29 mouse cellular contexts compared by ENCODE assay signal in genomic region chr4:118997127-118997542, GRCm38 (mm10). TPM values are rescaled to one million over a fixed set of nuclear protein-coding genes. Genes with fewer than 3 reads are reported as not detected.
DNase-seq lines count a peak whose midpoint lies in the region; TF ChIP-seq lines count a peak whose summit lies in the region.
"Had no signal": no experiment of that assay in that cellular context is flagged by ENCODE, and none has a peak within 500 bp of the region (broad histone marks: within the 10 kb centered on the region; RNA-seq: fewer than 3 reads in every experiment).

No protein-coding gene starts in this region.

- no peak overlapping the region for H3K27ac ChIP-seq in testis, adult 2 months (ENCODE audit: control insufficient read depth, insufficient read depth, low read depth, low read length)
- H3K27ac ChIP-seq in CH12.LX (ENCODE audit: insufficient read depth, low read depth) = no peak overlapping the region
- H3K27ac ChIP-seq: embryonic facial prominence, embryonic 13.5 days; embryonic facial prominence, embryonic 15.5 days; forebrain, embryonic 10.5 days; forebrain, embryonic 12.5 days had no signal

- peak overlapping the region; percentile 78 for H3K4me3 ChIP-seq in testis, adult 2 months (ENCODE audit: control insufficient read depth, low read depth, low read length)
- peak overlapping the region; percentile 51 to 70 (median 52) for H3K4me3 ChIP-seq in CH12.LX (replicated peaks in 1 of 3; ENCODE audit: low read depth in 2 of 3, low read length in 2 of 3, poor library complexity in 1 of 3)
- H3K4me3 ChIP-seq: embryonic facial prominence, embryonic 13.5 days; embryonic facial prominence, embryonic 15.5 days; erythroblast, embryonic 14.5 days; forebrain, embryonic 10.5 days; forebrain, embryonic 12.5 days had no signal

- H3K27me3 ChIP-seq in testis, adult 2 months (ENCODE audit: control insufficient read depth, insufficient read depth, low read length) = no peaks in the 10 kb centered on the region
- H3K27me3 ChIP-seq in CH12.LX (replicated peaks) = no peaks in the 10 kb centered on the region
- H3K27me3 ChIP-seq: embryonic facial prominence, embryonic 13.5 days; embryonic facial prominence, embryonic 15.5 days had no signal

- TF ChIP-seq EP300 in CH12.LX (IDR thresholded peaks at IDR 0.05; ENCODE audit: low read length) = no peak

- TF ChIP-seq RAD21 in CH12.LX (IDR thresholded peaks at IDR 0.05; ENCODE audit: low read depth, low read length) = peak; percentile 39

- peaks cover 34% of the 10 kb centered on the region for H3K79me2 ChIP-seq in CH12.LX (replicated peaks; ENCODE audit: control insufficient read depth, extremely low read depth, insufficient read depth, poor library complexity, severe bottlenecking)

- H3K9me3 ChIP-seq in CH12.LX (replicated peaks; ENCODE audit: low read length) = peaks cover 18% of the 10 kb centered on the region
- H3K9me3 ChIP-seq: embryonic facial prominence, embryonic 15.5 days had no signal

- no peak for TF ChIP-seq CTCF in testis, adult 2 months (IDR thresholded peaks at IDR 0.05; ENCODE audit: control insufficient read depth, insufficient read depth, insufficient replicate concordance, low read depth, low read length)
- TF ChIP-seq CTCF in CH12.LX (conservative IDR thresholded peaks at IDR 0.05 in 1 of 2, IDR thresholded peaks at IDR 0.05 in 1 of 2; ENCODE audit: low read depth in 2 of 2, low read length in 2 of 2) = peak in 1 of 2 experiments; percentile 67; a peak in 2 of 4 replicates

- in situ Hi-C loops in CH12.LX (cut with MboI; ENCODE audit: low pct_ligation_motif_present, low pct_unique_long_range_greater_than_20kb, low sequenced_read_pairs) = no loop called here

- H3K4me2 ChIP-seq in CH12.LX (ENCODE audit: insufficient read depth, low read depth, poor library complexity, severe bottlenecking) = no peak overlapping the region
- H3K4me2 ChIP-seq: embryonic facial prominence, embryonic 13.5 days; embryonic facial prominence, embryonic 15.5 days; forebrain, embryonic 12.5 days had no signal

- dilution Hi-C loops in CH12.LX (cut with MboI; ENCODE audit: extremely low pct_ligation_motif_present, extremely low pct_unique_long_range_greater_than_20kb, low sequenced_read_pairs) = no loop called here

- H3K36me3 ChIP-seq in testis, adult 2 months (ENCODE audit: control insufficient read depth, insufficient read depth, low read length) = no peaks in the 10 kb centered on the region
- H3K36me3 ChIP-seq in CH12.LX (replicated peaks in 1 of 2; ENCODE audit: control insufficient read depth in 1 of 2, insufficient read depth in 1 of 2, low read length in 1 of 2) = peaks cover 26 to 27% of the 10 kb centered on the region in 2 experiments
- H3K36me3 ChIP-seq: embryonic facial prominence, embryonic 13.5 days; embryonic facial prominence, embryonic 15.5 days; forebrain, embryonic 10.5 days; forebrain, embryonic 12.5 days had no signal

- H3K4me1 ChIP-seq in testis, adult 2 months (ENCODE audit: control insufficient read depth, insufficient read depth, low read length) = peaks cover 2% of the 10 kb centered on the region; the same call in 1 of the 2 replicates
- peaks cover 8 to 37% of the 10 kb centered on the region in 2 experiments for H3K4me1 ChIP-seq in CH12.LX (ENCODE audit: control insufficient read depth in 1 of 2, insufficient read depth in 2 of 2)
- H3K4me1 ChIP-seq: embryonic facial prominence, embryonic 13.5 days; embryonic facial prominence, embryonic 15.5 days; forebrain, embryonic 10.5 days; forebrain, embryonic 12.5 days had no signal

- H3K9ac ChIP-seq in CH12.LX (ENCODE audit: insufficient read depth, low read depth) = peak overlapping the region; percentile 42
- H3K9ac ChIP-seq: embryonic facial prominence, embryonic 13.5 days; embryonic facial prominence, embryonic 15.5 days; forebrain, embryonic 12.5 days; forebrain, postnatal 0 days had no signal

- no peak for DNase-seq in testis, postnatal 10 days (ENCODE audit: low spot score)
- peak; percentile 94 for DNase-seq in CH12.LX (ENCODE audit: extremely low read depth)
- DNase-seq in right cerebral cortex, postnatal 4 days = no peak
- DNase-seq in embryo, embryonic 10 days (ENCODE audit: low spot score) = no peak
- DNase-seq: adrenal gland, adult 8-10 months; adrenal gland, postnatal 14 days; adrenal gland, postnatal 36 days; B cell, adult 2 months; cerebellum, adult 11-12 months; cerebellum, adult 2 months; cerebellum, adult 9-10 months; cerebellum, postnatal 10 days; cerebellum, postnatal 25 days; embryo, embryonic 11 days; forebrain, postnatal 0 days had no signal

- TF ChIP-seq POLR2A in testis, adult 2 months (IDR thresholded peaks at IDR 0.05; ENCODE audit: control insufficient read depth, low read depth, low read length) = peak; percentile 22; the same call in 1 of the 2 replicates
- TF ChIP-seq POLR2A in CH12.LX (IDR thresholded peaks at IDR 0.05; ENCODE audit: low read depth, low read length) = peak; percentile 97

TF ChIP-seq in CH12.LX, 34 proteins besides CTCF, POLR2A, EP300 and RAD21:
- TF ChIP-seq MXI1 (IDR thresholded peaks at IDR 0.05; ENCODE audit: low read depth, low read length) (peak; percentile 84), CHD2 (IDR thresholded peaks at IDR 0.05; ENCODE audit: low read length) (peak; percentile 96), TBP (conservative IDR thresholded peaks at IDR 0.05; ENCODE audit: low read depth, low read length) (peak; percentile 93), MAX (IDR thresholded peaks at IDR 0.05; ENCODE audit: low read length) (peak; percentile 92), SIN3A (IDR thresholded peaks at IDR 0.05; ENCODE audit: low read length) (peak; percentile 58; the same call in 1 of the 2 replicates), UBTF (IDR thresholded peaks at IDR 0.05; ENCODE audit: low read depth, low read length) (no peak), GABPA (IDR thresholded peaks at IDR 0.05; ENCODE audit: insufficient replicate concordance, low read depth, low read length) (no peak), NRF1 (IDR thresholded peaks at IDR 0.05; ENCODE audit: low read depth, low read length) (peak; percentile 98), KAT2A (IDR thresholded peaks at IDR 0.05; ENCODE audit: insufficient replicate concordance, low read length) (no peak), ZC3H11A (IDR thresholded peaks at IDR 0.05; ENCODE audit: low read depth, low read length) (no peak), E2F4 (IDR thresholded peaks at IDR 0.05; ENCODE audit: insufficient replicate concordance, low read depth, low read length) (peak; percentile 26; the same call in 1 of the 2 replicates), ZKSCAN1 (IDR thresholded peaks at IDR 0.05; ENCODE audit: borderline replicate concordance, low read depth, low read length) (no peak), HCFC1 (IDR thresholded peaks at IDR 0.05; ENCODE audit: low read depth, low read length) (peak; percentile 43), SMC3 (IDR thresholded peaks at IDR 0.05; ENCODE audit: low read depth, low read length) (no peak), BHLHE40 (IDR thresholded peaks at IDR 0.05; ENCODE audit: low read depth, low read length) (peak; percentile 72), USF2 (conservative IDR thresholded peaks at IDR 0.05; ENCODE audit: low read depth, low read length) (peak; percentile 38), RCOR1 (conservative IDR thresholded peaks at IDR 0.05; ENCODE audit: low read depth, low read length) (no peak), NELFE (IDR thresholded peaks at IDR 0.05; ENCODE audit: low read depth, low read length) (peak; percentile 90), ETS1 (conservative IDR thresholded peaks at IDR 0.05; ENCODE audit: low read depth, low read length) (no peak), POLR2AphosphoS2 (IDR thresholded peaks at IDR 0.05; ENCODE audit: low read depth, low read length) (peak; percentile 87), USF1 (IDR thresholded peaks at IDR 0.05; ENCODE audit: low read depth, low read length) (peak; percentile 65), JUN (IDR thresholded peaks at IDR 0.05; ENCODE audit: insufficient read depth, low read depth, low read length) (no peak), TCF12 (IDR thresholded peaks at IDR 0.05; ENCODE audit: low read depth, low read length) (peak; percentile 72), ZMIZ1 (IDR thresholded peaks at IDR 0.05; ENCODE audit: low read depth, low read length) (peak; percentile 82; the same call in 1 of the 2 replicates), MYC (IDR thresholded peaks at IDR 0.05; ENCODE audit: low read depth, low read length) (peak; percentile 93), ZNF384 (IDR thresholded peaks at IDR 0.05; ENCODE audit: low read depth, low read length) (no peak)

RNA-seq across cellular contexts. Expression of gene Lao1, which starts 35.8 kb away (rescaled TPM):
- 0.09 and 0.14 TPM in 2 replicates for polyA plus RNA-seq in testis, adult 2 months (2012; rRNA removed)
- 0.34 and 0.46 TPM in 2 replicates for total RNA-seq in CH12.LX (2012; rRNA removed)
- total RNA-seq in CH12.LX (2014; rRNA removed) = not detected in 2 replicates
- polyA plus RNA-seq in CH12.LX (2012; ENCODE audit: insufficient read length, low read depth) = 0.81 and 1.1 TPM in 2 replicates
- total RNA-seq: adrenal gland, adult 18-20 months; adrenal gland, adult 8-10 months; ES-E14; forebrain, postnatal 0 days; MEL had no signal
- polyA plus RNA-seq: activated CD4-positive, CD25-positive, alpha-beta regulatory T cell, adult 4 months; CD4-positive, CD25-positive, alpha-beta regulatory T cell, adult 4 months; embryonic facial prominence, embryonic 11.5 days; embryonic facial prominence, embryonic 13.5 days; erythroblast, embryonic 14.5 days; forebrain, embryonic 10.5 days; forebrain, embryonic 12.5 days had no signal

RNA-seq across cellular contexts. Expression of gene Olfr1328, which starts 58.7 kb away (rescaled TPM):
- not detected in 2 replicates for polyA plus RNA-seq in testis, adult 2 months (2012; rRNA removed)
- total RNA-seq in CH12.LX (2012; rRNA removed) (1.4 and 1.6 TPM in 2 replicates), CH12.LX (2014; rRNA removed) (0.74 and 1.5 TPM in 2 replicates)
- polyA plus RNA-seq in CH12.LX (2012; ENCODE audit: insufficient read length, low read depth) = 1.1 and 1.2 TPM in 2 replicates
- total RNA-seq: adrenal gland, adult 18-20 months; adrenal gland, adult 8-10 months; adrenal gland, postnatal 14 days; adrenal gland, postnatal 36 days; ES-E14; forebrain, postnatal 0 days; MEL had no signal
- polyA plus RNA-seq: activated CD4-positive, CD25-positive, alpha-beta regulatory T cell, adult 4 months; CD4-positive, CD25-positive, alpha-beta regulatory T cell, adult 4 months; cerebellum, adult 2 months; cortical plate, adult 2 months; embryonic facial prominence, embryonic 11.5 days; embryonic facial prominence, embryonic 13.5 days; embryonic facial prominence, embryonic 15.5 days; erythroblast, embryonic 14.5 days; forebrain, embryonic 10.5 days; forebrain, embryonic 12.5 days; forebrain, embryonic 14.5 days; forebrain, postnatal 0 days had no signal
